Mouse (Mus musculus) embryonic facial prominence, embryonic 10.5 days (tissue): ENCODE data around the gene Uvrag. TPM values are rescaled to one million over a fixed set of nuclear protein-coding genes. Genes with fewer than 3 reads are reported as not detected.
A peak's percentile ranks its signal among the peaks of the same experiment; 100 is the strongest.

Experiments used
- DNase-seq: peaks from one replicate; pipeline ENCODE4 v3.0.0-alpha.2; 2017; ENCODE audit warnings: low spot score
- H3K27ac ChIP-seq: fragments of 300-500 bp; sonication (generic); replicated peaks from 2 replicates; pipeline ENCODE4 v1.5.1; 2016; ENCODE audit warnings: mild to moderate bottlenecking
- H3K27me3 ChIP-seq: fragments of 300-500 bp; sonication (generic); replicated peaks from 2 replicates; pipeline ENCODE4 v1.6.1; 2016; ENCODE audit warnings: low read depth, mild to moderate bottlenecking; ENCODE audit not compliant: poor library complexity, severe bottlenecking
- H3K36me3 ChIP-seq: fragments of 300-500 bp; sonication (generic); replicated peaks from 2 replicates; pipeline ENCODE4 v1.6.1; 2016; ENCODE audit warnings: mild to moderate bottlenecking, moderate library complexity
- H3K4me1 ChIP-seq: fragments of 300-500 bp; sonication (generic); 2 replicates; pipeline ENCODE4 v1.6.1; 2016
- H3K4me3 ChIP-seq: fragments of 300-500 bp; sonication (generic); 2 replicates; pipeline ENCODE4 v1.5.1; 2016; ENCODE audit warnings: mild to moderate bottlenecking, moderate library complexity
- H3K9me3 ChIP-seq: fragments of 300-500 bp; sonication (generic); 2 replicates; pipeline ENCODE4 v1.6.1; 2016; ENCODE audit warnings: mild to moderate bottlenecking
- WGBS: fragments of 180-500 bp; shearing (Covaris S2); methylation state at CpG from one replicate; pipeline ENCODE4 v1.1.7; 2016; 5-methylcytosine and 5-hydroxymethylcytosine counted together
- polyA plus RNA-seq: library from polyadenylated mRNA; unstranded; fragments of >200 nt; fragmentation: Nextera tagmentation; extraction: Ambion mirVana; gene quantifications from 2 replicates; pipeline ENCODE4 v1.2.1, GENCODE M21; 2016

Gene Uvrag
- polyA plus RNA-seq, 1 experiment from 2014 or later, result 11.0 TPM

DNA sequence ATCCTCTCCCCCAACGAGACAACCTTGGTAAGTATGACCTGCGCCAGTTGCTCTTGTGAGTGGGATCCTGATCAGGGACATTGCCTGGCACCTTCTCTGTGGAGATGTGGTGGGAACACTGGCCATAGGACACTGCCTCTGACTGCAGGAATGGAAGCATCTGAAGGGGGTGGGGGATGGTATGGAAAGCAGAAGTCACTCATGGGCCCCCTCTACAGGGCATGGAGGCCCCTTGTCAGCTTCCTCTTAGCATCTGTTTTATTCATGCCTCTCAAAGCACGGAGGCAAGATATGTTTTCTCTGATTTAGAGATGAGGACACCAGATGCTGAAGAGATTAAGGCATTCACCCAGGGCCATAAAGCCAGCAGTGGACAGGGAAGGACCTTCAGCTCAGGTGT is 271.9 kb downstream of the Uvrag start:
- no peak overlapping the region for H3K4me3 ChIP-seq
- peaks cover 62% of the 10 kb centered on the region for H3K4me1 ChIP-seq
- H3K9me3 ChIP-seq, result no peaks in the 10 kb centered on the region
- H3K27ac ChIP-seq, result no peak overlapping the region
- DNase-seq, result no peak
- H3K36me3 ChIP-seq, result no peaks in the 10 kb centered on the region
- 62% methylated on average over 3 of the region's 3 CpGs for WGBS
- peaks cover 91% of the 10 kb centered on the region for H3K27me3 ChIP-seq

DNA sequence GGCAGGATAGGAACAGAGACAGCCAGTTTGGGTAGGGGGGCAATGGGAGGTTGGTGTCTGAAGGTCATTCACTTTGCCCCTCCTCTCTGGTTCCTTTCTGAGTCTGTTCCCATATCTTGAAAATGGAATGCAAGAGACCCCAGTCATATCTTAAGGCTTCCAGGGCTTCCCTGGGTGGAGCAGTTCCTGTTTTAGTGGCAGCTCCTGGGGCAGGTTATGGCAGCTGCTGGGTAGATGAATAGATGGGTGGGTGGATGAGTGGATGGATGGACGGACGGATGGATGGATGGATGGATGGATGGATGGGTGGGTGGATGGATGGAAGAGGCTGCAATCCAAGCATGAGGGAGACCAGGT is 273.2 kb downstream of the Uvrag start:
- H3K36me3 ChIP-seq, result no peaks in the 10 kb centered on the region
- H3K27ac ChIP-seq, result no peak overlapping the region
- peaks cover 70% of the 10 kb centered on the region for H3K4me1 ChIP-seq
- H3K27me3 ChIP-seq, result peaks cover 91% of the 10 kb centered on the region
- H3K9me3 ChIP-seq, result no peaks in the 10 kb centered on the region
- H3K4me3 ChIP-seq, result no peak overlapping the region
- no peak for DNase-seq
- 89% methylated on average over 2 of the region's 2 CpGs for WGBS

DNA sequence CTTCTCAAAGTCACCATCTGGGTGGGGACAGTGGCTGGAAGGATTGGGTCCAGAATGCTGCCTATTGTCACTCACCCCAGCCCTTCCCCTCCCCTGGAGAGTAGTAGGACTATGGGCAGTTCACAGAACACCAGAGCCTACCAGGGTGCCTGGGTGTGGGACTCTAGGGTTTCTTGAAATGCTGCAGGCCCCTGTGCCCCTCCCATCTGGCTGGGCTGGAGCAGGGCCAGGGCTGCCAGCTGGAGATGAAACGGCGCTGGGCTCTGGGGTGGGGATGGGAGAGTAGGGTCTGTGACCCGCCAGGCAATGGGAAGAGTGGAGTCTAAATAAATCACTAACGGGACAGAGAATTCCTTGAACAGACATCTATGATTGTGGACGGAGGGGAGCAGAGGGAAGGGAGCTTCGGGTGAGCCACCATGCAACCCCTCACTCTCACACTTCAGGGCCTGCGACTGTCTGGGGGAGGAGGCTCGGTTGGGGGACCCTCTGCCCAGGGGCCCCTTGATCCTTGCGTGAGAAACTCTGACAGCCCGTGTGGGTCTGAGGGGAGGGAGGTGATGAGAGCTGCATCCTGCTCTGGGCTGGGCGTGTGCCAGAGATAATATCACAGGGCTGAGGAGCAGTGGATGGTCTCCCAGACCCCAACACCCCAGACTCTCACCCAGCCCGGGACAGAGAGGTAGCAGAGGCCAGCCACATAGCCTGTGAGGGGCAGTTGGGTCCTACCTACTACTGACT is 273.7 kb downstream of the Uvrag start:
- Histone ChIP-seq H3K27me3 (peaks cover 86% of the 10 kb centered on the region), H3K27ac (0 out of 2 replicates have a peak overlapping the region, but pooled peaks have one; percentile 40), H3K9me3 (no peaks in the 10 kb centered on the region), H3K4me1 (peaks cover 75% of the 10 kb centered on the region), H3K36me3 (no peaks in the 10 kb centered on the region), H3K4me3 (no peak overlapping the region)
- DNase-seq, result no peak
- 42% methylated on average over 12 of the region's 12 CpGs for WGBS

DNA sequence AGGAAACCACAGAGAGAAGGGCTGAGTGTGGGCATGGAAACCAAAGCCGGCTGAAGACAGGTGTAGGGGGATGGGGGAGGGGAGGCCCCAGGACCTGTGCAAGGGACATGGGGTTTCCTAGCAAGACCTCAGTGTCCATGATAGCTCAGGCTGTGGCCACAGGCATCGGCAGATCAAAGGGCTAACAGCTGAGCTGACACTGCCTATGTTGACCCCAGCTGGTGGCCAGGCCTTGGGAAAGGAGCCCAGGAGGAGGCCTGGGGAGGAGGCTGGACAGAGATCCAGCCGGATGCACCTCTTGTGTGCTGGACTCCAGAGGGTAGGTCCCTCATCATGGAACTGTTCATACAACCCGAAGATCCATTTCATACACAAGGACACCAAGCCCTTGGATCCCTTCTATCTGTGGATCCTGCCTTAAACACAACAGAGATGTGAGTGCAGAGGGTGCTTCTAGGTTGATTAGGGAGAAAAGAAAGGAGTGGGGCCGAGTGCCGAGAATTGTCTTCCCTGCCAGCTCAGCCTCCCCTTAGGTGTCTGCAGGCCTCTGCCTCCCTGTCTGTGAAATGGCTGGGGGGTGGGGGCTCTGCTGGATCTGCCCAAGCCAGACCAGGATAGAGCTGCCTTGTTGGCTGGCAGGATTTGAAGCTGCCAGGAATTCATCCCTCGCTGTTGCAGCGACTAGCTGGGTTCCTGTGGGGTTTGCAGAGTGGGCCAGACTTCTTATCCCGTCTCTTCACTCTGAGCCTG is 276.8 kb downstream of the Uvrag start:
- Histone ChIP-seq H3K36me3 (no peaks in the 10 kb centered on the region), H3K27me3 (peaks cover 78% of the 10 kb centered on the region), H3K4me1 (peaks cover 66% of the 10 kb centered on the region), H3K4me3 (no peak overlapping the region), H3K9me3 (no peaks in the 10 kb centered on the region), H3K27ac (no peak overlapping the region; the same call in 1 of the 2 replicates)
- no peak for DNase-seq
- 46% methylated on average over 9 of the region's 9 CpGs for WGBS

- H3K27me3 ChIP-seq, result peaks cover 69% of the 10 kb centered on the region
- 75% methylated on average over 5 of the region's 5 CpGs for WGBS
- H3K27ac ChIP-seq, result 0 out of 2 replicates have a peak overlapping the region, but pooled peaks have one; percentile 16
Observed at GRCm38 (mm10) chr7:98862994-98863393, 277.9 kb downstream of the Uvrag start.

GRCm38 (mm10) chr7:98861002-98861401 is 279.9 kb downstream of the Uvrag start:
- no peaks in the 10 kb centered on the region for H3K9me3 ChIP-seq
- peaks cover 55% of the 10 kb centered on the region for H3K27me3 ChIP-seq
- peaks cover 52% of the 10 kb centered on the region for H3K4me1 ChIP-seq
- H3K4me3 ChIP-seq, result no peak overlapping the region
- no peak overlapping the region; the same call in none of the 2 replicates for H3K27ac ChIP-seq
- no peaks in the 10 kb centered on the region for H3K36me3 ChIP-seq
- DNase-seq, result no peak
- WGBS, result 68% methylated on average over 2 of the region's 2 CpGs

More at GRCm38 (mm10) chr7:98862994-98863393, 277.9 kb downstream of the Uvrag start:
- DNase-seq, result no peak
- no peaks in the 10 kb centered on the region for H3K9me3 ChIP-seq
- H3K4me1 ChIP-seq, result peaks cover 57% of the 10 kb centered on the region
- H3K36me3 ChIP-seq, result no peaks in the 10 kb centered on the region
- no peak overlapping the region for H3K4me3 ChIP-seq

DNA sequence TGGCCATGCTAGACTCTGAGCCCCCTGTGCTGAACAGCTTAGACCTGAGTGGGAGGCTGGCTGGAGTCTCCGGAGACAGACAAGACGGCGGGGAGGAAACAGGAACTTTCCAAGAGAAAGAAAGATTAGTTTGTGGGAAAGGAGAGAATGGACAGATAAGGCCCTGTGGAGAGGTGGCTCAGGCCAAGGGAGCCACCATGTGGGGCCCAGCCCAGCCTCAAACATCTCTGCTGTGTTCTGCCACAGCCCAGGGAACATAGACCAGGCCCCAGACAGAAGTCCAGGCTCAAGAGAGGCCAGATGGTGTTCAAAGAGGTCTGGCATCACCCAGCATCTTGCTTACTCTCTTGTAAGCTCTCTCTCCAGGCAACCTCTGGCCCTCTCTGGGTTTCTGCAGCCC is 283.8 kb downstream of the Uvrag start:
- Histone ChIP-seq H3K27ac (0 out of 2 replicates have a peak overlapping the region, but pooled peaks have one; percentile 14), H3K9me3 (no peaks in the 10 kb centered on the region), H3K4me3 (no peak overlapping the region), H3K4me1 (peaks cover 46% of the 10 kb centered on the region), H3K36me3 (no peaks in the 10 kb centered on the region), H3K27me3 (peaks cover 32% of the 10 kb centered on the region)
- no peak for DNase-seq
- 71% methylated on average over 3 of the region's 3 CpGs for WGBS

GRCm38 (mm10) chr7:98856128-98856527 is 284.8 kb downstream of the Uvrag start:
- WGBS, result 35% methylated on average over 3 of the region's 3 CpGs
- H3K4me3 ChIP-seq, result no peak overlapping the region
- peaks cover 47% of the 10 kb centered on the region for H3K4me1 ChIP-seq
- no peak overlapping the region for H3K27ac ChIP-seq
- DNase-seq, result no peak
- H3K9me3 ChIP-seq, result no peaks in the 10 kb centered on the region
- H3K36me3 ChIP-seq, result no peaks in the 10 kb centered on the region
- H3K27me3 ChIP-seq, result peaks cover 26% of the 10 kb centered on the region

- peaks cover 47% of the 10 kb centered on the region for H3K4me1 ChIP-seq
- no peak for DNase-seq
- WGBS, result 78% methylated on average over 2 of the region's 2 CpGs
Observed at GRCm38 (mm10) chr7:98855388-98855787, 285.6 kb downstream of the Uvrag start.

GRCm38 (mm10) chr7:98853806-98854205 is 287.1 kb downstream of the Uvrag start:
- H3K36me3 ChIP-seq, result peaks cover 5% of the 10 kb centered on the region; the same call in 1 of the 2 replicates
- H3K27ac ChIP-seq, result no peak overlapping the region
- H3K4me3 ChIP-seq, result no peak overlapping the region
- WGBS, result 85% methylated on average over 6 of the region's 6 CpGs
- H3K27me3 ChIP-seq, result peaks cover 35% of the 10 kb centered on the region
- no peaks in the 10 kb centered on the region for H3K9me3 ChIP-seq
- DNase-seq, result no peak
- peaks cover 49% of the 10 kb centered on the region for H3K4me1 ChIP-seq

More at GRCm38 (mm10) chr7:98855388-98855787, 285.6 kb downstream of the Uvrag start:
- Histone ChIP-seq H3K27ac (no peak overlapping the region), H3K4me3 (no peak overlapping the region), H3K9me3 (no peaks in the 10 kb centered on the region), H3K27me3 (peaks cover 25% of the 10 kb centered on the region), H3K36me3 (peaks cover 4% of the 10 kb centered on the region; the same call in 1 of the 2 replicates)

DNA sequence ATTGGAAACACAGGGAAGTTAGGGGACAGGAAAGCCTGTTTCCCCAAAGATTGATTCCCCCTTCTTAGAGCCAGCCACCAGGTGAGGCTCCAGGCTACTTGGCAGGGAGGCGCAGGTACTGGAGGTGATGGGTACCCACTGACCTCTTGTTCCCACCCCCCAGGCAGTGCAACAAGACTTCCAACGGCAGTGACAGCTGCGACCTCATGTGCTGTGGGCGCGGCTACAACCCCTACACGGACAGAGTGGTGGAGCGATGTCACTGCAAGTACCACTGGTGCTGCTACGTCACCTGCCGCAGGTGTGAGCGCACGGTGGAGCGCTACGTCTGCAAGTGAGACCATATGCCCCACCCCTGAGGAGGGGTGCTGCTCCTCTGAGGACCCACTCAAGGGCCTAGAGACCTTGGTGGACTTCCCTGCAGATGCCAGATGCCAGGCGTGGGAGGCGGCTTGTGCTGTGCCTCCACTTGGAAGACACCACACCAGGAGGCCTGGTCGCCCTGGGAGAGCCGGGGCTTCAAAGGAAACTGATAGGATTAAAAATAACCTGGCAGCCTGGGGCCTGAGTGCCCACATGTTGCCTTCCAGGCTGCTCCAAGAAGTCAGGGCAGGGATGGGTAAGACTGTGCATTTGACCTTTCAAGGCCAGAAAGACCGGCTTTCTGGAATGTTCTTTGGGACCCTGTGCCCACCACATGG is 287.8 kb downstream of the Uvrag start:
- Histone ChIP-seq H3K4me3 (no peak overlapping the region), H3K27me3 (peaks cover 39% of the 10 kb centered on the region), H3K9me3 (no peaks in the 10 kb centered on the region), H3K36me3 (peaks cover 5% of the 10 kb centered on the region; the same call in 1 of the 2 replicates), H3K27ac (no peak overlapping the region), H3K4me1 (peaks cover 54% of the 10 kb centered on the region)
- WGBS, result 79% methylated on average over 18 of the region's 18 CpGs
- DNase-seq, result no peak

- Histone ChIP-seq H3K27me3 (peaks cover 54% of the 10 kb centered on the region), H3K4me3 (no peak overlapping the region), H3K9me3 (no peaks in the 10 kb centered on the region), H3K36me3 (peaks cover 5% of the 10 kb centered on the region; the same call in 1 of the 2 replicates), H3K4me1 (peaks cover 46% of the 10 kb centered on the region), H3K27ac (0 out of 2 replicates have a peak overlapping the region, but pooled peaks have one; percentile 1)
- 52% methylated on average over 9 of the region's 9 CpGs for WGBS
- DNase-seq, result peak; percentile 73
Observed at GRCm38 (mm10) chr7:98851220-98851619, 289.7 kb downstream of the Uvrag start.
